Comparison of ENCODE assay signal across 1 mouse cellular context in genomic region chr11:60774841-60775240, GRCm38 (mm10).
TF ChIP-seq lines count a peak whose summit lies in the region.

No protein-coding gene starts in this region.

TF ChIP-seq in MEL, 35 proteins besides CTCF, POLR2A, EP300 and RAD21 (continued from another document):
- TF ChIP-seq E2F4 (IDR thresholded peaks at IDR 0.05; ENCODE audit: borderline replicate concordance, low read depth, low read length) = no peak
- TF ChIP-seq SMC3 (IDR thresholded peaks at IDR 0.05; ENCODE audit: low read depth, low read length) = no peak
- TF ChIP-seq HCFC1 (IDR thresholded peaks at IDR 0.05; ENCODE audit: low read depth, low read length) = 0 out of 2 replicates have a peak, but pooled peaks have one; percentile 29
- no peak for TF ChIP-seq ZNF384 (IDR thresholded peaks at IDR 0.05; ENCODE audit: low read depth, low read length)
- TF ChIP-seq UBTF (IDR thresholded peaks at IDR 0.05; ENCODE audit: borderline replicate concordance, insufficient read depth, low read depth, low read length) = no peak
- no peak for TF ChIP-seq NRF1 (IDR thresholded peaks at IDR 0.05; ENCODE audit: insufficient read depth, low read depth, low read length, poor library complexity, severe bottlenecking)
- peak; percentile 77 for TF ChIP-seq SIN3A (IDR thresholded peaks at IDR 0.05; ENCODE audit: low read length)
- TF ChIP-seq POLR2AphosphoS5 (IDR thresholded peaks at IDR 0.05; ENCODE audit: borderline replicate concordance, low read depth, low read length) = no peak
- TF ChIP-seq CHD1 (IDR thresholded peaks at IDR 0.05; ENCODE audit: low read depth, low read length) = no peak
- no peak for TF ChIP-seq MEF2A (IDR thresholded peaks at IDR 0.05; ENCODE audit: extremely low read depth, insufficient replicate concordance, low read depth, low read length, poor library complexity, severe bottlenecking)
- TF ChIP-seq TCF12 (IDR thresholded peaks at IDR 0.05; ENCODE audit: low read depth, low read length) = peak; percentile 85
- TF ChIP-seq MXI1 (IDR thresholded peaks at IDR 0.05; ENCODE audit: low read depth, low read length) = peak; percentile 21; the same call in 1 of the 2 replicates
